Mouse (Mus musculus) splenic B cell, adult 2 months (primary cell): Measurements from ENCODE around the gene Ablim1.

ENCODE experiments used
- DNase-seq: peaks from one replicate; pipeline ENCODE4 v3.0.0-alpha.2; 2011; ENCODE audit warnings: low read depth, low spot score
- H3K27me3 ChIP-seq: 2 replicates; pipeline ENCODE4 v1.6.1; 2012; ENCODE audit warnings: mild to moderate bottlenecking, low read length, moderate library complexity, mixed read lengths; ENCODE audit not compliant: control insufficient read depth, poor library complexity, insufficient read depth, severe bottlenecking
- H3K36me3 ChIP-seq: 2 replicates; pipeline ENCODE4 v1.6.1; 2012; ENCODE audit warnings: mild to moderate bottlenecking, low read length, moderate library complexity, mixed read lengths; ENCODE audit not compliant: control insufficient read depth, poor library complexity, insufficient read depth, severe bottlenecking

The Ablim1 gene

DNA sequence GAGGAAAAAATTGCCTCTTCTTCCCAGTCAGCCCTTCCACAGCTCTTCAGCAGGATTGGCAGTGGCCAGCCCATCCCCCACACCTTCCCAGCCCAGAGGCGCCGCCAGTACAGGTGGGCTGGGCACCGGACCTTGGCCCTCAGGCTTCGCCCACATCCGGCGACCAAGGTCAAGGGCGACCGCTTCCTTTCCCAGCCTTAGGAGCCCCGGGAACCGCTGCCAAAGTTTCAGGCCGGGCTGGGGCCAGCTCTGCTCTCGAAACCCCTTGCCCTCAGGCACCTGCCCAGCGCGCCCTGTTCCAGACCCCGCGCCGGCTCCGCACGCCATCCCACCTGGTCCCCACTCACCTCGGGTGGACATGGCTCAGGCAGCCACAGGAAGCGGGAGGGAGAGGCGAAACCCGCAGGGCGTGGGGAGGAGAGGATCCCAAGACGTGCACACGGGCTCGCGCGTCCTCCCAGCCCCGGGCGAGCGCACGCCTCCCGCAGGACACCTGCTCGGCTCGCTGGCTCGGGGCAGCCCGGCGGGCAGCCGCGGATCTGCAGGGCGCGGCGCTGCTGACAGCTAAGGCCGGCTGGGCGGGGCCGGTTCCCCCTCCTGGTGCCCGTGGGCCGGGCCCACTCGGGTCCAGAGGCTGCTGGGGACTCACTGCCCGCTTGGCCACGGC lies at the start of gene Ablim1:
Gene Ablim1 (minus strand): TSS at position 574 of the 667 bp plus-strand sequence.
- Histone ChIP-seq H3K27me3 (no peaks in the 10 kb centered on the region), H3K36me3 (no peaks in the 10 kb centered on the region)
- peak; percentile 54 for DNase-seq

DNA sequence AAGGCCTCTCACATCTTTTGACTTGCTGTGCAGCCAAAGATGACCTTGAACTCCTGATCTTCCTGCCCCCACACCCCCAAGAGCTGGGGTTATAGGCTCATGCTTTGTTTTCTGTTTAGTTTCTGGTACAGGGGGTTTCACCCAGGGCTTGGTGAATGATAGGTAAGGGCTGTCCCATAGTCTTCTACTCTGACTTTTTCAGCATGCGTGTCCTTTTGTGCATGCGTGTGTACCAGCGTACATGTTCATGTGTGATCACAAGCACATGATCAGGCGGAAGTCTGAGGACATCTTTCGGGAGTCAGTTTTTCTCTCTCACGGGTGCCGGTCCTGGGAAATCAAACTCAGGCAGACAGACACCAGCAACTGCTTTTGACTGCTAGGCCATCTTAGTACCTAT lies 48.8 kb upstream of the Ablim1 start:
- H3K36me3 ChIP-seq: no peaks in the 10 kb centered on the region
- DNase-seq: no peak

DNA sequence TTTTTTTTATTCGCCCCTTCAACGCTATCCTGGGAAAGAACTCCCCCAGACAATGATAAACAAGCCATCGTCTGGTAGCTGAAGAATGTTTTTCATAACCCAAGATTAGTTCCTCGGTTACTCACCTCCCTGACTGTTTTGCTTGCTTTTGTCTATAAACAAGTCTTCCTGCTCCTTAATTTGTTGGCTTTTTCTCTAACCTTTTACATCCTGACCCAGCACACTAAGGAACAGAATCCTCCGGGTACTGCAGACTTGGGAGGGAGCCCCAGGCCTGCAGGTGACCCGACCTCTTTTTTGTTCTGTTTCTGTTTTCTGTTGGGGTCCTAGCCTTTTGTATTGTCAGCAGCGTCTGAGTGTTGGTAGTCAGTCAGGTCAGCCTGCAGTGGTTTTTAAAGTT lies 48.4 kb upstream of the Ablim1 start:
- H3K27me3 ChIP-seq: no peaks in the 10 kb centered on the region
- DNase-seq: no peak

More for the DNA sequence above, 48.8 kb upstream of the Ablim1 start:
- H3K27me3 ChIP-seq: no peaks in the 10 kb centered on the region

DNA sequence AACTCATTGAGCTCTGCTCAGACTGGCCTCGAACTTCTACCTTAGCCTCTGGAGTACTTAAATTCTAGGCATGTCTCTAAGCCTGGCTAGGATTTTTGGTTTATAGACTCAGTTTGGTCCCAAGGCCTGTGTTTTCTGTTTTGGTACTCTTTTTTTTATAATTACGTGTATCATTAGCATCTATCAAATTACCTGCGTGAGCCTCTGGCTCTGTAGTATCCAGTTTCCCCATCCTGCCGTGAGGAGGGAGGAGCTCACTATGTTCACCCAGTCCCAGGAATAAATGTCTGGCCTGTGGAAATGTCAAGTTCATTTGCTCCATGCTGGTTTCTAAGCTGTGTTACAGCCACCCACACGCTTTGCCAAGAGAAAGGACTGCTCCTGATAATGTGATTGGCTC lies 47.9 kb upstream of the Ablim1 start:
- no peaks in the 10 kb centered on the region for H3K36me3 ChIP-seq
- no peak for DNase-seq
- H3K27me3 ChIP-seq: no peaks in the 10 kb centered on the region

More for the DNA sequence above, 48.4 kb upstream of the Ablim1 start:
- H3K36me3 ChIP-seq: no peaks in the 10 kb centered on the region

DNA sequence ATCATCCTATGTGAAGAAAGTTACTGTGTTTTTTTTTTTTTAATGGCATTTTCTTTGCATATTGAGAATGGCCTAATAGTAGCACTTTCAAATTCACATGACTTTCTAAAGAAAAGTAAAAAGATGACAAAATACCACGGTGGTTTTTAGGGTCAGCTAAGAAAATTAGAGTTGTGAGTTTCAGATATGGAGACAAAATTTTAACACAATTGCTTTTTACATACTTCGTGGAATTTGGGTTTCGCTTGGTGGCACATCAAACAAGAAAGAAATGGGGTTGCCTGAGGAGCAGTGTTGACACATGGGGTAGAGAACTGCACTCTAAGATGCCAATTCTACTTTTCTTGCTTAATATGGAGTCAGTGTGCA lies 47.2 kb upstream of the Ablim1 start:
- no peak for DNase-seq
- Histone ChIP-seq H3K36me3 (no peaks in the 10 kb centered on the region), H3K27me3 (no peaks in the 10 kb centered on the region)

DNA sequence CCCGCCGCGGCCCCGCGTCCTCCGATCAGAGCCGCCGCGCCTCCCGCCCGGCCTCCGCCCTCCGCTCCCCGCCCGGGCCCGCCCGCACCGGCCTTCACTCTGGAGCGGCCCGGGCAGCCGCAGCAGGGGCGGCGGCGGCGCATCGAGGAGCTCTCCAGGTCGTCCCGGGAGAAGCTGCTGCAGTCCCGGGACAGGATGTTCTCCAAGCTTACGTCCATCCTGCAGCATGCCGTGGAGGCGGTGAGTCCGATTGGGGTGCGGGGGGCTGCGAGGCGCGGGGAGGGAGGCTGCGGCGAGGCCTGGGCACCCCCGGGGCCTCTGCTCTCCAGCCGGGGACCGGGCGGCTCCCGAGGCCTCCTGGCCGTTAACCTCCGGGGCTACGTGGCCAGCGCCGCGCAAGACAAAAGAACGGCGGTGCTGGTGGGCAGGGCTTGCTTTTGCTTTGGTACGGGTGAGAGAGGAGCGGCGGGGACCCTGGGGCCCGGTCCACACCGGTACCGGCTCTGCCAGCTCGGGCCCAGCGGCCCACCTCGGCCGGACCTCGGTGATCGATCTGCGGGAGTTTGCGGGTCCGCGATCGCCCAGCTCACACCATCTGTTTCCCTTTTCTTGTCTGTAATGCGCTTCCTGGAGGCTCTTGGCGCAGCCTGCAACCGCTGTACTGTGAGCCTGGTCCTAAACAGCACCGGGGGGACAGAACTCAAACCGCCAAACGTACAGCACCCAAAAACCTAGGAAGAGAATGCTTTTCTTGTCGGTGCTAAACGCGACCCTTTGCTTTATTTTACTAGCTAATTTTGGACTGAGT lies 46.6 kb upstream of the Ablim1 start:
- Histone ChIP-seq H3K36me3 (no peaks in the 10 kb centered on the region), H3K27me3 (no peaks in the 10 kb centered on the region)
- peak; percentile 51 for DNase-seq

DNA sequence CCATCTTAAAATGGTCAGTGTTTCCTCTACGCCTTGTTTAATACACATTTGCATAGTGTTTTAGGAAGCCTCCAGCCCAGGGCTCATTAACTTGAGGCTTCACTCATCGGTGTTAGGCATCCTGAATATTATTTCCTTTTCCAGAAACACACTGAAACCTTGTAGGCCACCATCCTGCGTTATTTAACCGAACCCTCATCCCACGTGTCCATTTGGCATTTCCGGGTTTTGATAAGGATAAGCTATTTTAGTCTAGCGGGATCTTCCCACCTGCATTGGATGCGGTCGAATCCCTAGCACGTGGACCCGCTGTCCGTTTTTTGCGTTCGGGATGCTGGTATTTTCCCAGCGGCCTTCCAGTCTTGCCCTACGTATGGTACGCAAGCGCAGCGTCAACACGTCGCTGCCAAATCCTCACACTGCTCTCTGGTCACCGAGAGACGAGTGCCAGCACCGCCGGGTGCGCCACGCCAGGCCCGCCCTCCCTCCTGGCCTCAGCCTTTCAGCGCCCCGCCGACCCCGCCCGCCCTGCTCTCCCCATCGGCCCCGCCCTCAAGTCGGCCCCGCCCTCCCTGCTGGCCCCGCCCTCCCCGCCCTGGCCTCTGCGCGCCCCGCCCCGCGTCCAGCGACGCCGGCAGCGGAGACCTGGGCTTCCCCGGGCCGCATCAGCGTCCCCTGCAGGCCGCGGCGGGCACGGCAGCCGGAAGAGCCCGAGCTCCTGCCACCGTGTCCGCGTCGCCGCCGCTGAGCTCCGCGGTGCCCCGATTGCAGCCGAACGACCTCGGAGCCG lies 45.8 kb upstream of the Ablim1 start, which contains the start of gene Fam160b1:
Gene Fam160b1 (plus strand): TSS at position 340 of the 790 bp plus-strand sequence.
- Histone ChIP-seq H3K36me3 (no peaks in the 10 kb centered on the region), H3K27me3 (no peaks in the 10 kb centered on the region)
- DNase-seq: peak; percentile 97

DNA sequence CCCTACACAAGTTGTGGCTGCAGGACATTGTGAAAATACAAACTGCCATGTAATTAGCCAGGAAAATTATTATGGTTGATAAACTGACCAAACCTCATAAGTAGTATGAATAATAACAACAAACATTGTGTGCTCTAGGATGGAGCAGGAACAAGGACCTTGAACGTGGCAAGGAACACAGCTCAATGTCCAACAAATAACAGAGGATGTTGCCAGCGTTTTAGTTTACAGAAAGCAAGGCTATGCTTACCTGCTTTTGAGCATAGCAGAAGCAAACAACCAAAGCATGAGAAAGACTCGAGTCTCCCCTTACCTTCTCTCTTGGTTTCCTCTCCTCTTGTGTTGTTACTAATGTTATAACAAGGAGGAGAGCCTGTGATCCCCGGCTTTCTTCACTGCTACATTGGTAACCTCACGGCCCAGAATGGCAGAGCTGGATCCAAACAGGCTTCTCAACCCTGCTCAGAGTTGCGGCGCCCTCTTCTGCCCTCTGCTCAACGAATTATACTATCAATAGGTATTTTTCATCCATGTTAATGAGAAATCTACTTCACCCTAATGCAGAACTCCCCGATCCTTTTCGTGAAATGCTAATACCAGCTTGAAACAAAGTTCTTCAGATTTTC lies 45.1 kb upstream of the Ablim1 start:
- no peak for DNase-seq
- Histone ChIP-seq H3K27me3 (no peaks in the 10 kb centered on the region), H3K36me3 (no peaks in the 10 kb centered on the region)

DNA sequence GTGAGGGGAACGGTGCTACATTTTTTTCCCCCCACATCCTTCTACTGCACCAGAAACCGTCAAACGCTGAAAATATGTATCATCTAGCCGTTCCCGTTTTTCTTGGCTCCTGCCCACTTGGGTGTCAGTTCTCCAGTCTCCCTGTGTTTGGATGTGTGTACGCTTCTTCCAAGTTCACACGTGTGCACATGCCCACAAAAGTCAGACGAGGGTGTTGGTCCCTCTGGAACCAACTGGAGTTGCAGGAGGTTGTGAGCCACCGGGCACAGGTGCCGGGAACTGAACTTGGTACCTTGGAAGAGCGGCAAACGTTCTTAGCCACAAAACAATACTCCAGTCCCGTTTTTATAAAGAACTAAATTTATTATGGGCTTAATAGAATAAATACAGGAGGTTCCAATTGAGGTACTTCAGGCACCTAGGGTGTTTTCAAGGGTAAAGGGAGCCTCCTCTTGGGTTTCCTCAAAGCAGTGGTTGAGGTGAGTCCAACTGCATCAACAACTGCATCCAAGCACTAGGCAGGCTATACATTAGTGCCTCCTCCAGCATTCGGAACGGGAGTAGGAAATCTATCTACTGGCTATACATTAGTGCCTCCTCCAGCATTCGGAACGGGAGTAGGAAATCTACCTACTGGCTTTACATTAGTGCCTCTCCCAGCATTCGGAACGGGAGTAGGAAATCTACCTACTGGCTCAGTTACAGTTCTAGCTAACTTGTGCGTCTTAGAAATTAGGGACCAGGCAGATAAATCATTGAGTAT lies 44.3 kb upstream of the Ablim1 start:
- H3K36me3 ChIP-seq: no peaks in the 10 kb centered on the region
- no peaks in the 10 kb centered on the region for H3K27me3 ChIP-seq
- DNase-seq: no peak

DNA sequence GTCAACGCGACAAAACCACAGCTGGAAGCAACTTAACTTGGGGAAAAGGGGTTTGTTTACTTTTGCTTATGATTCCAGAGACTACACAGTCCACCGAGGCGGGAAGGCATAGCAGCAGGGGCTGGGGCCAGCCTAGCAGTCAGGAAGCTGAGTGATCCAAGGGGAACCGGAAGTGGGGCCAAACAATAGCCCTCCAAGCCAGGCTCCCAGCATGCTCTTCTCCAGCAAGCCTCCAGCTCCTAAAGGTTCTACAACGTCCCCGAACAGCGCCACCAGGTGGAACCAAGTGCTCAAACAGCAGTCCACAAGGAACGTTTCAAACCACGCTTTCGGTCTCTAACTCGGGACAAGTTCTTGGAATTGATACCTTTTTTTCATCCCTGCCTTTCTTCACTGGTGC lies 43.6 kb upstream of the Ablim1 start:
- peak; percentile 83 for DNase-seq
- no peaks in the 10 kb centered on the region for H3K27me3 ChIP-seq
- no peaks in the 10 kb centered on the region for H3K36me3 ChIP-seq

DNA sequence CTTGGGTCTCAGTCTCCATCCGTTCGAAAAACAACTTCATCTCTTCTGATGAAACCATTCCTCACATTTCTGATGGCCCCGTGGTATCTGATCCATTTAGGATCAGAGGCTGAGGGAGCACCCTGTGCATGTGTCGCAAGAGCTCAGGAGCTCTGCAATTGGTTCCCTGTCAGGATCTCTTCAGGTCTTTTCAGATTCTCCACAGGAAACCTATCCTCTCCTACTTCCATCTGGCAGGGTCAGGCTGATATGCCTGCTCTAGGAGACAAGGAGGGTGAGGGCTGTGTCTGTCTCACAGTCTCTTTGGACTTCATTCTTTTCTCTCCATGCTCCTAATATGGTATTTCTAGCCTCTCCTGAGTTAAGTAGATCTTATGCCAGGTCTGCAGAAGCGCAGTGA lies 43.1 kb upstream of the Ablim1 start:
- H3K36me3 ChIP-seq: no peaks in the 10 kb centered on the region
- no peaks in the 10 kb centered on the region for H3K27me3 ChIP-seq
- DNase-seq: no peak

DNA sequence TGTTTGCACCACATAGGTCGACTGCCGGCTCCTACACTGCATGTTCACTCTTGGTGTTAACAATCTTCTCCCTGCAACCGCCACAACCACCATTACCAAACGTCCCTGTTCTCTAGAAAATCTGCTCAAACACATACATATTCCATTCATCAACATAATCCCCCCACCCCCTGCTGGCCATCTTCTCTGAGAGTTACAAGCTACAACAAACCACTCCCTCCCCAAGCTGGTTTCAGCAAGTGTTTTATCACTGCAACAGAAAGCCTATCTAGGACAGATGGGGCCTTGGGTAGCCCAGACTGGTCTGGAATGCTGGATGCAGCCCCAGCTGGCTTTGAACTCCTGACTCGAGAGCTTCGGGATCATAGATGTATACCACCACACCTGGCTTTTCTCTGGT lies 42.5 kb upstream of the Ablim1 start:
- no peaks in the 10 kb centered on the region for H3K36me3 ChIP-seq
- no peak for DNase-seq
- H3K27me3 ChIP-seq: no peaks in the 10 kb centered on the region

DNA sequence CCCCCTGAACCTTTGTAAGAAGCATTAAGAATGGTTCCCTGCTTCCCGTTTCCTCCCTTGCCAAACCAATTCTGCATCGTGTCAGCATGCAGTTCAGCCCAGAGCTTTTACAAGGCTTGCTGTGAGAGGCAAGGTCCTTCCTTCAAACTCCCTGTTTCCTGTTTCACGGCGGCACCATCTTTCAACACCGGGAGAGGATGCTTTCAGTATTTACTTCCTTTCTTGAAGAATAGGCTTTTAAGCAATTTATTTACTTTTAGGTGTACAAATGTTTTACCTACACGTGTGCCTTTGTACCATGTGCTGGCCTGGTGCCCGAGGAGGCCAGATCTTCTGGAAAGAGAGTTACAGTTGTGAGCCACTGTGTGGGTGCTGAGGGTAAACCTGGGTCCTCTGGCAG lies 41.6 kb upstream of the Ablim1 start:
- H3K36me3 ChIP-seq: no peaks in the 10 kb centered on the region
- H3K27me3 ChIP-seq: no peaks in the 10 kb centered on the region
- peak; percentile 18 for DNase-seq
